Mouse (Mus musculus) adrenal gland, adult (tissue): ENCODE results near the gene Chrne.
"Not testable (repeated sequence)": the region's sequence is repeated elsewhere in the genome, so short reads cannot be mapped to it uniquely, and the experiment has no call there.

ENCODE experiments used
- DNase-seq, 2 experiments: peaks; one replicate each; pipeline ENCODE4 v3.0.0; 2022 to 2023; ENCODE audit warnings: low spot score in 1 of 2; ENCODE audit not compliant: inconsistent age in 2 of 2

Gene Chrne

DNA sequence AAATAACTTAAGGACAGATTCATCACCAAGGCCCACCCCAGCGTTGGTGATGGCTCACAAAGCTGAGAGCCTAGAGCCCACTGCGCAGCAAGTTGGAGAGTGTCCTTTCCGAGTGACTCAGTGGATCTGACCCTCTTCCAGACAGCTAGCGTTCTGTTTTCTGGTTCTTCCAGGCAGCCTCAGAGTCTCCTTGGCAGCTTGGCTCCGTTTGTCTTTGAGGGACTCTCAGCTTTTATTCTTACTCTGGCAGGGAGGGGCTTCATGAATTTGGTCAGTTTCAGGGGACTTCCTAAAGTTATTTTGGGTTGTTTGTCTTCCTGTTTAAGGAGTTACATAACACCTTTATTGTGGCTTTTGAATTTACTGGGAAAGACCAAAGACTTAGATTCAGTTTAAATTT is 32.1 kb downstream of the Chrne start:
- no peak for DNase-seq

DNA sequence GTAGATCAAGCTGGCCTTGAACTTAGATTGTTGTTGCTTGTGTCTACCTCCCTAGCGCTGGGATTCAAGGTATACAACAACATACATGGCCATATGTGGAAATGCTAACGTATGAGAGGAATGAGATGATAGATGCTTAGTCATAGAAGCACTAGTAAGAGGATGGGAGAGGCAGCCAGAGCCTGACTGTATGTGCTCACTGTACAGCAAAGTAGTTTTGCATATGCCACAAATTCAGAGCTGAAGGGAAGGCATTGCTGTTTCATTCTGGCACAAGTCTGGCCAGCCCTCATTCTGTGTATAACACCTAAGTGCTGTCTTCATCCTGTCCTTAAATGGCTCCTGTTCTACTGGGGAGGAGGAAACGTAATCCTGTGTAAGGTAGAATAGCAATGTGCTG is 32.8 kb downstream of the Chrne start:
- DNase-seq: no peak

DNA sequence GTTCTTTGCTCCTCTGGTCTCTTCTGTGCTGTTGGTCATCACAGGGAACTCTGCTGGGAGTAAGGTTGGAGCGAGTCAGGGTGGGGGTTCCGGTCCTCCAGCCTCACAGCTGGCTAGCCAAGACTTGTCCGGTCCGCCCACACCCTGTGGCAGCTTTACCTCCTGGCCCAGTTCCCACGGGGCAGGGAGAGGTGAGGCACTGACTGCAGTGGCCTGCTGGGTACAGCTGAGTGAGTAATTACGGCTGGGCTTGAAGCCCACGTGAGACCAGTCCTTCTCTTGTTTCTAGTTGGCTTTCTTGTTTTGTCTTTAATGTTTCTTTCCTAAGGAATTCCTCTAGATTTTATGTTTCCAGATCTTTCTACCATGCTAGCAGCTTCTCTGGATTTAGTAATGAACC is 33.6 kb downstream of the Chrne start:
- DNase-seq: peak; percentile 57 to 65

DNA sequence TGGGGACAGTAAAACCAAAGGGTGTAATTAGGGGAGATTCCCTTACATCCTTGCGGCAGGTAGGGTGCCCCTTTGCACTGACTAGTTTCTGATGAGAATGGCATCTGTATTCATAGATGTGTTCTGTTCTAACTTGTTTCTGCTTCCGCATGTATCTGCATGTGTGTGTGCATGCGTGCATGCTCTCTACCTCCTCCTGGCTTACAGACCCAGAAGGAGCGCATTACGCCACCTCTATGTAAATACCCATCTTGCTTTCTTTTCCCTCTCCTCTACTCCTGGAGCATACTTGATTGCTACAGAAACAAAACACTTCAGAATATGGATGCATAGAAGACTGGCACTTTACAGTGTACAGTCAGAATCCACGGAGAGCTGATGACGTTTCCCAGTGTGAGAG is 35.2 kb downstream of the Chrne start:
- no peak for DNase-seq

DNA sequence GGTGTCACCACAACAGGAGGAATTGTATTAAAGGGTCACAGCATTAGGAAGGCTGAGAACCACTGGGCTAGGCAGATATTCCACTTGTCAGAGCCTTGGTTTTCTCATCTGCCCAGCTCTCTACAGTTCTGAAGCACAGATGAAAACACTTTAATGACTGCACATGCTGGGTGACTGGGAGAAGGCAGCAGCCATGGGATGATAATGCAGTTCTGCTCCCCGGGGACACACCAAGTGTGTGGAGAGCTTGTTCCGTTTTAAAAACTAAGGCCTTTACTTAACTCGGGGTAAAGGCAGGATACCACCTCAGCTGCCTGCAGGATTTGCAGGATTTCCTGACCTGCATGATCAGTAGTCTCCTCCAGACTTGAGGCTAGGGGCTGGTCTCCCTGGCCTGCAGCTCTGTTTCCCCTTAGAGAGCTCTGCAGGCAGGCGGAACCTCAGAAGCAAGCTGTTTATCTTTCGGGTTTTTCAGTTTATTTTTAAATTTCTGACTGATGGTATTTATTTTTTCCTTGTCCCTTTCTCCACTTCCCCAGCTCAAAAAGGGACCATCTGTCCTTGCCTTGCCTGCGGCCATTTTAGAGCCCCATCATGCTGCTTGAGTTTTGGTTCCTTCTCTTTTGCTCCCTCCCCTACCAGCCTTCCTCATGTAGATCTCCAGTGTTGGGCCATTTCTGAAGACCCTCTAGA is 35.8 kb downstream of the Chrne start:
- DNase-seq: no peak

DNA sequence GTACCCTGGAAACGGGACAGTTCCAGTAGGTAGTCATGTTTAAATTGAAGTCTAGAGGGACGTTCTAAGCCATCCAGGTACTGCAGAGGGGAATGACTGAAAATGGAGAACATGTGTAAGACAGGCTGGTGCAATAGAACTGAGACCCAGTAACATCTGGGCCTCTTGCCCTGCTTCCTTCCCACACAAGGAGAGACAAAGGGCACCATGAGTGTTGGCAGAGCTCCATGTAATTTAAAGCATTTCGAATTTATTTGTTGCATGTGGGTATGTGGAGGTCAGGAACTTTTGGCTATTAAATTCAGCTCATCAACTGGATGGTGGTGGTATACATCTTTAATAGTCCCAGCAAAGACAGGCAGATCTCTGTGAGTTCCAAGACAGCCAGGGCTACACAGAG is 36.8 kb downstream of the Chrne start:
- no peak for DNase-seq

DNA sequence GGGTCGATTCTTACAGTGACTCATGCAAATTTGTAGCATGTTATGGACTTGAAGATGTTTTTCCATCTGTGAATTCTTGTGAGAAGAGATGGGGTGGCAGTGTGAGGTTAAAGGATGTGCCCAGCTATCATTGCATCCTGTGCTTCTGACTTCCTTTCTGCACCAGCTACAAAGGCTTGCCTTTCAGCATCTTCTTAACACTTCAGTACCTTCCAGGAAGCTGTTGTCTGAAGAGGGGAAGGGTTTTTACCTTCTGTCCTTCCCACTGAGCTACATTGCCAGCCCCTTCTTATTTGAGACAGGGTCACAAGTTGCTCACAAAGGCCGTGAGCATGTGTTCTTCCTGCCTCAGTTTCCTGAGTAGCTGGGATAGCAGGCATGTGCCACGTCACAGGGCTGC is 38.1 kb downstream of the Chrne start:
- DNase-seq: no peak

DNA sequence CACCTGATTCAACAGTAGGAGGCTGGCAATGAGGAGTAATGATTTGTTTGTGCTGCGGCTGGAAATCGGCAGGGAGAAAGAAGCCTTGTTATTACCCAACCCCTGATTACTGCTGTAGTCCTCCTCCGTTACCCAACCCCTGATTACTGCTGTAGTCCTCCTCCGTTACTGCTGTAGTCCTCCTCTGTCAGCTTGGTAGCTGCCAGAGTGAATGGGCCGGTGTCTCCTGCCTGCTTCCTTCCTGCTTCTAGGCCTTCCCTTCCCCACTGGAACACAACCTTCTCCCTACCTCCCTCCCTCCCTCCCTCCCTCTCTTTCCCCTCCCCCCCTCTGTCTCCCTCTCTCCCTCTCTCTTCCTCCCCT is 38.7 kb downstream of the Chrne start:
- DNase-seq: no peak

DNA sequence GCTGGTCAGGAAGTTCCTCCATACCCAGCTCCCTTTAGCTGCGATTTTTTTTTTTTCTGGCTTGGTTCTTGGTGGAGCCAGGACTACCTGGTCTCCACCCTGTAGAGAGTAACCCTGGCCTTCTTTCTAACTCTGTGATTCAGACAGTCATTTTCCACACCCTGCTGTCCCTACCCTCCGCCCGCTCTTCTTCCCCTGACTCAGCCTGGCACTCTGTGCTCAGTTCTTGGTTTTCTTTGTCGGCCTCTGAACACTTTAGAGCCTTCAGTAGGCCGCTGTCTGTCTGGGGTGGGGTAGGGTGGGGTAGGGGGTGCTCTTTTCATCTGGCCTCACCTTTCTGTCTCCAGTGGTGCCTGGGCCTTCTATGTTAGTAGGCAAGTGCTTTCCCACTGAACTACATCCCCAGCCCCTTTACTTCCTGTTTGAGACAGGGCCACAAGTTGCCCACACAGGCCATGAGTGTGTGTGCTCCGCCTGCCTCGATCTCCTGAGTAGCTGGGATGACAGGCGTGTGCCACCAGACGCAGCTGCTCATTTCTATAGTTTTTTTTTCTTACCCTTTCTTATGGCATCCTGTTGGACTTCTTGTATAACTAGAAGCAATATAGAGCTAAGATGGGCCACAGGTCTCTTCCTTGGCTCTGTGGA is 39.2 kb downstream of the Chrne start:
- peak in 1 of 2 experiments; percentile 63 for DNase-seq

DNA sequence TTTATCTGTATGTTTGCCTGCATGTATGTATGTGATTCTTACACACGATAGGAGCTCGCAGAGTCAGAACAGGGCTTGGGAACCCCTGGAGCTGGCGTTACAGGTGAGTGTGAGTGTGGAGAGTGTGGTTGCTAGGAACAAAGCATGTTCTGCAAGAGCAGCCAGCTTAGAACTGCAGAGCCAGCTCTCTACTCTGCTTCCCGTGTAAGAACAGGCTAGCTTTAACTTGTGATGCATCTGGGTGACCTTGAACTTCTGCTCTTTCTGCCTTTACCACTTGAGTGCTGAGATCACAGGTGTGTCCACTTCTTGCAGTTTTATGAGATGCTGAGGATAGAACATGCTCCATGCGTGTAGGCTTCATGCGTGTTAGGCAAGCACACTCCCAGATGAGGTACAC is 40.1 kb downstream of the Chrne start:
- no peak for DNase-seq

DNA sequence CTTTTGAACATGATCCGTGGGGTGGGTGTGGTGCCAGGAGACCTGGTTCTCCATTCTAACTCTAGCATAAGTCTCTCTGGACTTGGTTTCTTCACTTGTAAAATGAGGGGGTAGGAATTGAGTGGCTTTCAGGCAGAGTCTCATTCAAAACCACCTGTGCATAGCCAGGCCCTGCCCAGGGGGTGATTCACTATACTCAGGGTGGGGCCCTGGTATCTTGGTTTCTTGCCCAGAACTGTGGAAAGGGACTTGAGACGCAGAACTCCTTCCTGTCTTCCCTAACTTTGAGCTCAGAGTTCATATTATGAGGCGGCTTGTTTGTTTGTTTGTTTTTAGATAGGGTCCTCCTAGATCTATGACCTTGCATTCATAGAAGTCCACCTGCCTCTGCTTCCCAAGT is 41.8 kb downstream of the Chrne start:
- DNase-seq: no peak

DNA sequence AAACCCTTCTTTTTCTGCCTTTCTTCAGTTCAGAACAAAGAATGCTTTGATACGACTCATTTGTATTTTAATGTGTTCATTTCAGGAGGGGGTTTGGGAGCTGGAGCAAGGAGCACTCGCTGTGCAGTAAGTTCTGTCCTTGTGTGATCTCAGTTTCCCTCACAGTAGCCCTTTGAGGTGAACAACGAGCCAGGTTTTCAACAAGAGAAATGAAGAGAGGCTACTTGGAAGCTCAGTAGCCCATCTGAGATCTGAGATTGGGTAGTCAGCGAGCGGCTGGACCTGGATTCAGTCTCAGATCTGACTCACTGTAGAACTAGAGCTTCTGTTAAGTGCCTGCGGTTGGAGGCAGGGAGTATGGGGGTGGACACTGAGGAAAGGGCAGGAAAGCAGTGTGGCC is 45.1 kb downstream of the Chrne start:
- DNase-seq: no peak

DNA sequence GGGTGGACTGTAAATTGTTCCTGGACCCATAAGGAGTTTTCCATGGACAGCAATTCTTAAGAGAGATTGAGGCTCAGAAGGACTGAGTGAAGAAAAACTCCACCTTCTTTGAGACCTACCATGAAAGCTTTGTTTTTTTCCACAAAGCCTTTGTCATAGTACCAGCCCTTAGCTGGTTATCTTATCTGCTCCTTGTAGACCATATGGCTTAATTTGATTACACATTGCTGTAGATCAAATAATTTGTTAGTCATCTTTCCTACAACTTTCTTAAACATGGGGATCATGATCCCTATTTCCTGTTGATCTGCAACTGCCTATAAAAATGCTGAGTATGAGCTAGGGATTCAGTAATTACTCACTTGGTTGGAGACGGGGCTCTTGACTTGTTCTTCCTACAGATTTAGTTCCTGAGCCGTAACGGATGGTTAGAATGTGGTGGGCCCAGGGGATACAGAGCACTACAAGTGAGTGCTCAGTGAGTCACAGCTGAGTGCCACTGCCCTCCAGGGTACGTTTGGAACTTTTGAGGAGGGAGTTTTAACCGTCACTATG is 46.6 kb downstream of the Chrne start:
- DNase-seq: no peak

DNA sequence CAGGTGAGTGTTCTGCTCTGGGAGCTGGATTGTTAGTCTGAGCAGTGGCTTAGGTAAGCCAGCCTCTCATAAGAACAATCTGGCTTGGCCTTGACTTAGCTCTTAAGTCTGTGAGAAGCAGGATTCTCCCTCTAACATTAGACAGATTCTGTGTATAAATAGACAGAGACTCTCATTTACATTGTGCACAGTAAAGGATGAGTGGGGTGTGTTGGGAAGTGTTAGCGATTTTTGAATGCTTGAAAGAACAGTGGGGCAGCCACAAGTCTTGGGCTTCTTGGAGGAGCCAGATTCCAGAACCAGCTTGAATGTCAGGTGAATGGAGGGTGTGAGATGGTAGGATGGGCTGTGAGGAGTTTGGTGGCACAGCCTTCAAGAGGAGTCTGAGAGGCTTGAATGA is 47.4 kb downstream of the Chrne start:
- DNase-seq: no peak

DNA sequence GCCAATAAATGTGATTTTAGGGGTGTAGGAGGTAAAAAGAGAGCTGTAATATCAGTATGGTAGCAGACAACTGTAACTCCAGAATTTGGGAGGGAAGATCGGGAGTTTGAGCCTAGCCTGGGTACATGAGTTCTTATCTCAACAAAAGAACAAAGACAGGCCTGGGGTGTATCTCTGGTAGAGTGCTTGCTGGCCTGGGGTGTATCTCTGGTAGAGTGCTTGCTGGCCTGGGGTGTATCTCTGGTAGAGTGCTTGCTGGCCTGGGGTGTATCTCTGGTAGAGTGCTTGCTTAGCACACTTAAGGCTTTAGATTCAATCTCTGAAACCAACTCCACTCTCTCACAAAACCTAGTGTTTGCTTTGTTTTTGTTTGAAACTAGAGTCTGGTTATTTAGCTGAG is 48.4 kb downstream of the Chrne start:
- DNase-seq: not testable (repeated sequence)

DNA sequence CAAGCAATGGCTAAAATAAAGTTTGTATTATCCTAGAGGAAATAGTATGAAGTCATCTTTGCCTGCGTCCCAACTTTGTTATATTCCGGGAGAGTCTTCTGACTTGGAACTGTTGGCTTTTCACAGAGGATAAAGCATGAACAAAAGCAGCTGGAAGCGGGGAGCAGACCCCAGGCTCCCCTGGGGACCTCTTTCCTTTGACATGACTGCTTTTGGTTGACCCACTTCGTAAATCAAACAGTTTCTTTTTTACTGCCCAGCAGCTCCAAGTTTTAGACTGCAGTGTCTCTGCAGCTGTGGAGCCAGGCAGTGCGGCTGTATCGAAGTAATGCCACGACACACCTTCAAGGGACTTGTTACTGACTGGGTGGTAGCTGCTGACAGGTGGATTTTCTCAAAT is 52.4 kb downstream of the Chrne start:
- no peak for DNase-seq
